Mouse (Mus musculus) testis, adult 2 months (tissue): ENCODE results near the gene Serpinb12. TPM values are rescaled to one million over a fixed set of nuclear protein-coding genes. Genes with fewer than 3 reads are reported as not detected.

Experiments
- H3K27ac ChIP-seq: fragments of 200-500 bp; 2 replicates; pipeline ENCODE4 v1.5.1; 2012; ENCODE audit warnings: low read depth, low read length; ENCODE audit not compliant: control insufficient read depth, insufficient read depth
- H3K27me3 ChIP-seq: fragments of 200-500 bp; 2 replicates; pipeline ENCODE4 v1.6.1; 2012; ENCODE audit warnings: mild to moderate bottlenecking, low read length, moderate library complexity; ENCODE audit not compliant: control insufficient read depth, insufficient read depth
- H3K36me3 ChIP-seq: fragments of 200-500 bp; 2 replicates; pipeline ENCODE4 v1.6.1; 2012; ENCODE audit warnings: mild to moderate bottlenecking, low read length; ENCODE audit not compliant: control insufficient read depth, insufficient read depth
- H3K4me1 ChIP-seq: fragments of 200-500 bp; 2 replicates; pipeline ENCODE4 v1.6.1; 2012; ENCODE audit warnings: low read length; ENCODE audit not compliant: control insufficient read depth, insufficient read depth
- H3K4me3 ChIP-seq: fragments of 200-500 bp; 2 replicates; pipeline ENCODE4 v1.5.1; 2012; ENCODE audit warnings: low read depth, mild to moderate bottlenecking, low read length, moderate library complexity, mixed read lengths; ENCODE audit not compliant: control insufficient read depth
- CTCF ChIP-seq: fragments of 200-500 bp; IDR thresholded peaks from 2 replicates; pipeline ENCODE4 v1.5.1; 2012; ENCODE audit warnings: low read depth, mild to moderate bottlenecking, inconsistent platforms, low read length, moderate library complexity; ENCODE audit not compliant: control insufficient read depth, insufficient read depth, insufficient replicate concordance
- POLR2A ChIP-seq: fragments of 200-500 bp; IDR thresholded peaks from 2 replicates; pipeline ENCODE4 v1.6.1; 2012; ENCODE audit warnings: low read depth, mild to moderate bottlenecking, inconsistent platforms, low read length, moderate library complexity; ENCODE audit not compliant: control insufficient read depth
- polyA plus RNA-seq: library from polyadenylated mRNA; depleted of rRNA; stranded (reverse); fragments of >200 nt; gene quantifications from 2 replicates; pipeline ENCODE4 v1.2.3, GENCODE M21; 2012; rRNA removed

The Serpinb12 gene
- polyA plus RNA-seq, 1 experiment = not detected

DNA sequence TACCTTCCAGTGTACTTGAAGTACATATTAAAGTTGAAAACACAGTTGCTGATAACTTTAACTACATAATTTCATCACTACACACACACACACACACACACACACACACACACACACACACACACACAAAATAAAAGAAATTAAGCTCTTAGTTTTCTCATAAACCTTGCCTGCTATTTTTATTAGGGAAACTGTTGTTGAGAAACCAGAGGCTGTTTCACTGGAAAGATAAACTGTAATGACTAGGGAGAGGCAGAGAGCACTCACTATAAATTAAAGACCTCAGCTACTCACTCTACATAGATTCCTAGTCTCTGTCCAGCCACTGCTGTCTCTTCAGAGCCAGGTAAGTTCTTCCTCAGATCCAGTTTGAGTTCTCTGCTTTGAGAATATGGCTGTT, 46.4 kb downstream of the Serpinb12 start, which contains the start of gene Serpinb13:
Serpinb13 (plus strand) TSS at position 301 of the 400 bp plus-strand sequence.
- TF ChIP-seq POLR2A (no peak), CTCF (no peak)
- Histone ChIP-seq H3K27me3 (no peaks in the 10 kb centered on the region), H3K36me3 (no peaks in the 10 kb centered on the region), H3K4me1 (no peaks in the 10 kb centered on the region), H3K27ac (no peak within 1 kb of the TSS), H3K4me3 (no peak within 1 kb of the TSS)

- H3K36me3 ChIP-seq = no peaks in the 10 kb centered on the region
- no peaks in the 10 kb centered on the region for H3K4me1 ChIP-seq
- H3K27ac ChIP-seq = no peak overlapping the region
- no peak for TF ChIP-seq POLR2A
- no peak for TF ChIP-seq CTCF
- no peaks in the 10 kb centered on the region for H3K27me3 ChIP-seq
- no peak overlapping the region for H3K4me3 ChIP-seq
Observed at GRCm38 (mm10) chr1:106983092-106983491, 48.8 kb downstream of the Serpinb12 start.

GRCm38 (mm10) chr1:106983865-106984264, 49.6 kb downstream of the Serpinb12 start:
- TF ChIP-seq CTCF (no peak), POLR2A (no peak)
- no peak overlapping the region for H3K27ac ChIP-seq
- H3K4me3 ChIP-seq = no peak overlapping the region
- no peaks in the 10 kb centered on the region for H3K4me1 ChIP-seq
- H3K36me3 ChIP-seq = no peaks in the 10 kb centered on the region
- H3K27me3 ChIP-seq = no peaks in the 10 kb centered on the region

GRCm38 (mm10) chr1:107000424-107000823, 66.2 kb downstream of the Serpinb12 start:
- TF ChIP-seq POLR2A = no peak
- TF ChIP-seq CTCF = no peak
- no peak overlapping the region for H3K4me3 ChIP-seq
- H3K4me1 ChIP-seq = peaks cover 3% of the 10 kb centered on the region; the same call in 1 of the 2 replicates
- H3K27me3 ChIP-seq = no peaks in the 10 kb centered on the region
- no peaks in the 10 kb centered on the region for H3K36me3 ChIP-seq
- no peak overlapping the region for H3K27ac ChIP-seq

DNA sequence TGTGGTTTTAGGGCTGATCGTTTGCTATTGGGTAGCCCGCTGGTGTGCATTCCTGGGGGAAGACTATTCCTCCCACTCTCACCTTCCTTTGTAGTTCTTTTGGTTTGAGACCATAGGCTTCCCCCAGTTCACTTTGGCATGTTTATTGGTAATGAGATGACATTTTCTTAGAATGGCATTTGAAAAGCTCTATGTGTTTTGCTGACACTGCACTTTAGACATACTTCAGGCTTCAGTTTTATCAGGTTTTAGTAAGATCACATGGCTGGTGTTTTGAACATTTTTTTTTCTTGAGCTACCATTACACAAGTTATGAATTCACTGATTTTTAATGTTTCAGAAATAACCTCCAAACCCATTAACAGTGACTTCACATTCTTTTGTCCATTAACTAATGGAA, 67.5 kb downstream of the Serpinb12 start:
- Histone ChIP-seq H3K27me3 (no peaks in the 10 kb centered on the region), H3K4me1 (peaks cover 3% of the 10 kb centered on the region; the same call in 1 of the 2 replicates), H3K36me3 (no peaks in the 10 kb centered on the region), H3K27ac (no peak overlapping the region), H3K4me3 (no peak overlapping the region)
- TF ChIP-seq POLR2A (no peak), CTCF (no peak)

DNA sequence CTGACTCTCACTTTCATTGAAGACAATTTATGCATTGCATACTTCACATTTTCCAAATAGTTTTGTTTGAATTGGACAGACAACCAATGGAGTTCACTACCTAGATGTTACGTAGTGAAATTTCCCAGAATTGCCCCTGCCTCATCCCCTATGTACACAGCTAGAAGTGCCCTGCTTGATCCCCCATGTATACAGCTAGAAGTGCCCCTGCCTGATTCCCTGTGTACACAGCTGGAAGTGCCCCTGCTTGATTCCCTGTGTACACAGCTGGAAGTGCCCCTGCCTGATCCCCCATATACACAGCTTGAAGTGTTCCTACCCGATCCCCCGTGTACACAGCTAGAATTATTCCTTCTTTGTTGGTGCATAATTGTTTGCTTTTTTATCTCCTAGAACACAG, 72.1 kb downstream of the Serpinb12 start:
- no peaks in the 10 kb centered on the region for H3K4me1 ChIP-seq
- no peak for TF ChIP-seq CTCF
- TF ChIP-seq POLR2A = no peak
- H3K36me3 ChIP-seq = no peaks in the 10 kb centered on the region
- no peak overlapping the region for H3K4me3 ChIP-seq
- no peaks in the 10 kb centered on the region for H3K27me3 ChIP-seq
- H3K27ac ChIP-seq = no peak overlapping the region

Other genes with a start within 250 kb of the Serpinb12 start
- 0.11 and 0.12 TPM in 2 replicates for gene Bcl2, start 220.2 kb upstream of the Serpinb12 start, polyA plus RNA-seq
- 1.5 and 2.3 TPM in 2 replicates for gene Kdsr, start 174.7 kb upstream of the Serpinb12 start, polyA plus RNA-seq
- gene Vps4b, start 137.7 kb upstream of the Serpinb12 start, polyA plus RNA-seq = 5.5 and 7.1 TPM in 2 replicates
- 0.14 TPM in 1 of 2 replicates, not detected in the other for gene Serpinb5, start 73.3 kb upstream of the Serpinb12 start, polyA plus RNA-seq
- not detected in 2 replicates for gene Serpinb13, start 46.5 kb downstream of the Serpinb12 start, polyA plus RNA-seq
- not detected in 2 replicates for gene Serpinb3a, start 117.9 kb downstream of the Serpinb12 start, polyA plus RNA-seq
- not detected in 2 replicates for gene Serpinb3d, start 149.1 kb downstream of the Serpinb12 start, polyA plus RNA-seq